Mouse (Mus musculus): Measurements from ENCODE around the gene Prpf38b. TPM values are rescaled to one million over a fixed set of nuclear protein-coding genes. Genes with fewer than 3 reads are reported as not detected.
"Not testable (repeated sequence)": the region's sequence is repeated elsewhere in the genome, so short reads cannot be mapped to it uniquely, and the experiment has no call there.

The Prpf38b gene
- polyA plus RNA-seq, 1 experiment from 2014 or later: 58.1 TPM

DNA sequence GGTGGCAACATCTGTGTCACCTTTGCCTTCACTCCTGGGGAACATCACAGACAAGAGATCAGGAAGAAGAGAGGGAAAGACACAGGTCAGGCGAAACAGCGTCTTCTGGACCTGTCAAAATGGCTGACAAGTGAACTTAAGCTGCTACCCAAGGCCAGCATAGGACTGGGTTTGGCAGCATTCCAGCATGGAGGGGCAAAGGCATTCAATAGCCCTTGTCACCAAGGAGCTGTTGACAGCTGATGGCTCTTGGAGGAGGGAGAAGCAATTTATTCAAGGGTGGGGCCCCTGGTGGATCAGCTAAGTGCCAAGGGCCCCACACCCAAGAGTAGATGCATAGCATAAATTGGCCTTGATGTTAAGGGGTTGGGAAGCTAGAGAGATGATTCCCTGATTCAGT, 32.4 kb downstream of the Prpf38b start:
- Histone ChIP-seq H3K4me3 (no peak overlapping the region), H3K36me3 (no peaks in the 10 kb centered on the region), H3K27me3 (replicated peaks) (no peaks in the 10 kb centered on the region), H3K9me3 (replicated peaks) (no peaks in the 10 kb centered on the region), H3K27ac (no peak overlapping the region), H3K4me2 (no peak overlapping the region), H3K4me1 (peaks cover 20% of the 10 kb centered on the region; the same call in 1 of the 2 replicates), H3K9ac (no peak overlapping the region)
- WGBS (ENCODE audit: insufficient replicate concordance): 91% methylated on average over 2 of the region's 2 CpGs
- ATAC-seq: no peak; the same call in 1 of the 2 replicates

- Histone ChIP-seq H3K4me3 (no peak overlapping the region), H3K4me2 (no peak overlapping the region), H3K9me3 (replicated peaks) (no peaks in the 10 kb centered on the region), H3K36me3 (no peaks in the 10 kb centered on the region), H3K27me3 (replicated peaks) (no peaks in the 10 kb centered on the region), H3K27ac (no peak overlapping the region), H3K4me1 (no peaks in the 10 kb centered on the region), H3K9ac (no peak overlapping the region)
- no peak for ATAC-seq
- 72% methylated on average over 6 of the region's 6 CpGs for WGBS (ENCODE audit: insufficient replicate concordance)
Measured at GRCm38 (mm10) chr3:108870631-108871030, 40.9 kb downstream of the Prpf38b start.

DNA sequence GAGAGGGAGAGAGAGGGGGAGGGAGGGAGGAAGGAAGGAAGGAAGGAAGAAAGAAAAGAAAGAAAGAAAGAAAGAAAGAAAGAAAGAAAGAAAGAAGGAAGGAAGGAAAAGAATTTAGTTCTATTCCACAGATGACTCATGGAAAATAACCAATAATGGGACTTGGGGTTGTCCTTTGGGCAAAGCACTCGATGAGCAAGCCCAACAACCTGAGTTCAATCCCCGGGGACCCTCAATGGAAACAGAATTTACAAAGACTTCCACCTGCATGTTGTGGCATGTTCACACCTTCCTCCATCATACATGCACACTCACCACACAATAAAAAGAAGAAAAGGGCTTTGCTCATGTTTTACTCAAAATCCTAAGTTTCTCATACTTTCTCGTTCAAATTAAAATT, 44.1 kb downstream of the Prpf38b start:
- H3K4me1 ChIP-seq: no peaks in the 10 kb centered on the region
- H3K9me3 ChIP-seq (replicated peaks): no peaks in the 10 kb centered on the region
- H3K27ac ChIP-seq: no peak overlapping the region
- 73% methylated on average over 3 of the region's 3 CpGs for WGBS (ENCODE audit: insufficient replicate concordance)
- H3K4me2 ChIP-seq: no peak overlapping the region
- no peaks in the 10 kb centered on the region for H3K36me3 ChIP-seq
- no peak for ATAC-seq
- no peak overlapping the region for H3K4me3 ChIP-seq
- H3K9ac ChIP-seq: no peak overlapping the region
- H3K27me3 ChIP-seq (replicated peaks): no peaks in the 10 kb centered on the region

- H3K36me3 ChIP-seq: no peaks in the 10 kb centered on the region
- H3K9me3 ChIP-seq (replicated peaks): no peaks in the 10 kb centered on the region
- no peaks in the 10 kb centered on the region for H3K4me1 ChIP-seq
- no peak overlapping the region for H3K4me3 ChIP-seq
- WGBS (ENCODE audit: insufficient replicate concordance): 79% methylated on average over 3 of the region's 3 CpGs
- no peak overlapping the region for H3K4me2 ChIP-seq
- no peaks in the 10 kb centered on the region for H3K27me3 ChIP-seq (replicated peaks)
- no peak overlapping the region for H3K27ac ChIP-seq
- H3K9ac ChIP-seq: no peak overlapping the region
- ATAC-seq: no peak
Measured at GRCm38 (mm10) chr3:108865676-108866075, 45.9 kb downstream of the Prpf38b start.

- Histone ChIP-seq H3K4me1 (no peaks in the 10 kb centered on the region), H3K4me2 (no peak overlapping the region), H3K4me3 (no peak overlapping the region), H3K36me3 (no peaks in the 10 kb centered on the region), H3K9ac (no peak overlapping the region), H3K9me3 (replicated peaks) (no peaks in the 10 kb centered on the region), H3K27me3 (replicated peaks) (no peaks in the 10 kb centered on the region), H3K27ac (no peak overlapping the region)
- ATAC-seq: no peak
- WGBS (ENCODE audit: insufficient replicate concordance): 33% methylated on average over 3 of the region's 3 CpGs
Measured at GRCm38 (mm10) chr3:108865129-108865528, 46.4 kb downstream of the Prpf38b start.

DNA sequence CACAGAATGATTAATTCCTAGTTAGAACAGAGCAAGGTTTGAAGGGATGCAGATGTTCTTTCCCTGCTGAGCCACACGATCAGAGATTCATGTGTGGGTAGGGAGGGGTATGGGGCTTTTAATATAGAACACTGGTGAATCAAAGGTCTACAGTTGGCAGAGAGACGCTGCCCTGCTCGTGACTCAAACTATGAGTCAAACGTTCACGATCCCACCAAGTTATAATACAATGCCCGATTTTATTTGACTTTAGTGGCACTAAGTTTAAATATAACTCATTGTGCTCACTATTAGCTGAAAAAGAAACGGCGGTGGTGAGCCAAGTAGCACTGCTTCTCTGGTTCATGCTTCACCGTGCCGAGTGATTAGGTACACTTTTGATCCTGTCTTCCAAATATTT, 48.4 kb downstream of the Prpf38b start:
- 81% methylated on average over 10 of the region's 10 CpGs for WGBS (ENCODE audit: insufficient replicate concordance)
- H3K9ac ChIP-seq: no peak overlapping the region

DNA sequence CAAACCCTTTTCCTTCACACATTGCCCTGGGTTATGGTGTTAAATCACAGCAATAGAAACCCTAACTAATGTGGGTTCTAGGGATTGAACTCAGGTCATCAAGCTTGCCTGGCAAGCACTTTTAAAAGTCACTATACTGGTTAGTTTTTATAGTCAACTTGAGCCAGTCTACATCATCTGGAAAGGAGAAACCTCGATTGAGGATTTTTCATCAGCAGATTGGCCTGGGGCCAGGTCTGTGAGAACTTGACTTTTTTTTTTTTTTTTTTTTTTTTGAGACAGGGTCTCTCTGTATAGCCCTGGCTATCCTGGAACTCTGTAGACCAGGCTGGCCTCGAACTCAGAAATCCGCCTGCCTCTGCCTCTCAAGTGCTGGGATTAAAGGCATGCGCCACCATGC, 49.2 kb downstream of the Prpf38b start:
- ATAC-seq; H3K4me1 ChIP-seq; H3K4me3 ChIP-seq; H3K9me3 ChIP-seq (replicated peaks); H3K9ac ChIP-seq; H3K27ac ChIP-seq; H3K36me3 ChIP-seq; H3K27me3 ChIP-seq (replicated peaks); H3K4me2 ChIP-seq: not testable (repeated sequence)
- 58% methylated on average over 4 of the region's 4 CpGs for WGBS (ENCODE audit: insufficient replicate concordance)

More for the DNA sequence above, 48.4 kb downstream of the Prpf38b start:
- Histone ChIP-seq H3K4me2 (no peak overlapping the region), H3K27ac (no peak overlapping the region), H3K4me1 (no peaks in the 10 kb centered on the region), H3K36me3 (no peaks in the 10 kb centered on the region), H3K9me3 (replicated peaks) (no peaks in the 10 kb centered on the region), H3K4me3 (no peak overlapping the region), H3K27me3 (replicated peaks) (no peaks in the 10 kb centered on the region)
- ATAC-seq: no peak

DNA sequence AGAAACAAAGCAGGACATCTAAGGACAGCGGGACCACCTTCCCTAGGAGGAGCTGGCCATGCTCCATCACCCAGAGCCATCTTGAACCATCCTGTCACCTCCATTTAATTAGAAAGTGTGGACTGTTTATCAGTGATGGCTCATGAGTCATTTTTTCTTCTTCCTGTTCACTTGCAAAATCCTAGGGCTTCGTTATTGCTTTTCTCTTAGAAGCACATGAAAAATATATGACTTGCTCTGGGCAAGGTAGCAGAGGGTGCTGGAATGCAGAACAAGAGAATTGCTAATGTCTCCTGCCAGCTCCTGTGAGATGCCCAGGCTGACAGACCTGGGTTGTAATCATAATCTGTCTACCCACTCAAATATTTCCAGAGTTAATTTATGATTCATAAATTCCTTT, 50.7 kb downstream of the Prpf38b start:
- Histone ChIP-seq H3K4me3 (no peak overlapping the region), H3K27ac (no peak overlapping the region), H3K4me1 (no peaks in the 10 kb centered on the region), H3K9me3 (replicated peaks) (no peaks in the 10 kb centered on the region), H3K36me3 (no peaks in the 10 kb centered on the region), H3K4me2 (no peak overlapping the region), H3K27me3 (replicated peaks) (no peaks in the 10 kb centered on the region), H3K9ac (no peak overlapping the region)
- 49% methylated on average over 2 of the region's 2 CpGs for WGBS (ENCODE audit: insufficient replicate concordance)
- no peak for ATAC-seq

DNA sequence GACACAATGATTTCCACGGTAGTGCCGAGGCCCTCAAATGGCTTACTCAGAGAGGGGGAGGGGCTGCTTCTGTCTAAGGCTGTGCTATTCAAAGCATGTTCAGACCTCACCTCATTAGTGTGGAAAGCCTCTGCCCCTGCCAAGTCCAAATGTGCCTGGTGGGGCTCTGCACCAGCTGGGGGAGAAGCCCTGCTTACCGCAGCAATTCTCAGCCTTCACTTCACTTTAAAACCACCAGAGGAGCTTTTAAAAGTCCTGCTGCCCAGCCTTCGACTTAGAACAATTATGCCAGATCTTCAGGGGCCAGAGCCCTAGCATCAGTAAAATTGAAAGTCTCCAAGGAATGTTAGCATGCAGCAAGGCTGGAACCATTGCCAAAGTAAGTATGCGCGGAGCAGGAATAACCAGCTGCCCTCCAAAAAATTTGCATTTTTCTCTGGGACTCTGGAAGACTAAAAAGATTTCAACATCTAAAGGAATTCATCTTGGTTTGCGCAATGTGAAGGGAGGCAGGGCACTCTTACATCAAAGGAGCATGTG, 53.2 kb downstream of the Prpf38b start:
- Histone ChIP-seq H3K27ac (no peak overlapping the region), H3K4me2 (no peak overlapping the region), H3K4me3 (no peak overlapping the region), H3K9me3 (replicated peaks) (no peaks in the 10 kb centered on the region), H3K27me3 (replicated peaks) (no peaks in the 10 kb centered on the region), H3K4me1 (no peaks in the 10 kb centered on the region), H3K36me3 (no peaks in the 10 kb centered on the region), H3K9ac (no peak overlapping the region)
- 57% methylated on average over 7 of the region's 7 CpGs for WGBS (ENCODE audit: insufficient replicate concordance)
- no peak for ATAC-seq

- 63% methylated on average over 1 of the region's 1 CpGs for WGBS (ENCODE audit: insufficient replicate concordance)
- Histone ChIP-seq H3K4me1 (no peaks in the 10 kb centered on the region), H3K27me3 (replicated peaks) (no peaks in the 10 kb centered on the region), H3K4me3 (no peak overlapping the region), H3K27ac (no peak overlapping the region), H3K9ac (no peak overlapping the region), H3K36me3 (no peaks in the 10 kb centered on the region), H3K9me3 (replicated peaks) (no peaks in the 10 kb centered on the region), H3K4me2 (no peak overlapping the region)
- no peak for ATAC-seq
Measured at GRCm38 (mm10) chr3:108857714-108858113, 53.8 kb downstream of the Prpf38b start.

DNA sequence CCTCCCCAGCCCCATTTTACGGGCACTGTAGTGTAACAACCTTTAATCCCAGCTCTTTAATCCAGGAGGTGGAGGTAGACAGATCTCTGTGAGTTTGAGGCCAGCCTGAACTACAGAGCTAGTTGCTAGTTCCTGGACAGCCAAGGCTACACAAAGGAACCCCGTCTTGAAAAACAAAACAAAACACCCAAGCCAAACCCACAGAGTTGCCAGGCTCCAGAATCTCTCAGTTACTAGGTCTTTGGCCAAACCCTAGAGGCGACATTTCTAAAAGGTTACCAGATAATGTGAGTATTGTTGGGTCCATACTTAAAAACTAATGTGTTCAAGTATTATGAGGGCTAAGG, 54.4 kb downstream of the Prpf38b start:
- ATAC-seq: no peak
- no peak overlapping the region for H3K4me2 ChIP-seq
- 39% methylated on average over 3 of the region's 3 CpGs for whole genome bisulfite sequencing (ENCODE audit: insufficient replicate concordance)
- no peaks in the 10 kb centered on the region for H3K4me1 ChIP-seq
- H3K36me3 ChIP-seq: no peaks in the 10 kb centered on the region
- no peaks in the 10 kb centered on the region for H3K27me3 ChIP-seq (replicated peaks)
- H3K4me3 ChIP-seq: no peak overlapping the region
- no peak overlapping the region for H3K27ac ChIP-seq
- no peak overlapping the region for H3K9ac ChIP-seq
- no peaks in the 10 kb centered on the region for H3K9me3 ChIP-seq (replicated peaks)

DNA sequence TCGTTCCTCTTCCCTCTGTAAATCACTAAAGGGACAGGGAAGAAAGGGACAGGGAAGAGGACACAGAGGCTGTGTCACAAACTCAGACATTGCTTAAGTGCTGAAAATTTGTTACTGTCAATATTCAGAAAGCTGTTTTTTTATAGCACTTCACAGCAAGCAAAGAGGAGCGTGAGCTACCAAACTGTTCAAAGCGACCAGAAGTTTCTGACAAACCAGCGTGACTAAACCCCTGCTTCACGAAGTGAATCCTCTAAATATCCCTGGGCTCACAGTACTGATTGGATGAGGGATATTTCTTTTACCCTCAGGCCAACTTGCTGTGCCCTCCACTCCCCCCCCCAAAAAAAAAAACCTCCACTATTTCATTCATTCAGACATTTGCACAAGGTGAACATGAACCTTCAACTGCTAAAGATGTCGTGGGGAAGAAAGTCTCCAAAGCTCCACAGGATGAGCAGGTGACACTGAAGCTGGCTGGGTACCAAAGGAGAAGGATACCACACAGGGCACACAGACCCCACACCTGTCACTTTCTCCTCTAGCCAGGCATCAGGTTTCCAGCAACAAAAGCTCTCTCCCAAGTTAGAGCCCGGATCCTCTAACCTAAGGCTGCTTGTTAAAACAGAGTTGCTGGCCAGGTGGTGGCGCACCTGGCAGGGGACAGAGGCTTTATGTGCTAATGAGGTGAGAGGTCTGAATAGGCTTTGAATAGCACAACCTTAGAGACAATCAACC, 55.0 kb downstream of the Prpf38b start:
- Histone ChIP-seq H3K4me3 (no peak overlapping the region), H3K9me3 (replicated peaks) (no peaks in the 10 kb centered on the region), H3K4me2 (no peak overlapping the region), H3K4me1 (no peaks in the 10 kb centered on the region), H3K27me3 (replicated peaks) (no peaks in the 10 kb centered on the region), H3K36me3 (no peaks in the 10 kb centered on the region), H3K9ac (no peak overlapping the region), H3K27ac (no peak overlapping the region)
- WGBS (ENCODE audit: insufficient replicate concordance): 55% methylated on average over 8 of the region's 8 CpGs
- no peak for ATAC-seq

- Histone ChIP-seq H3K27me3 (replicated peaks) (no peaks in the 10 kb centered on the region), H3K9me3 (replicated peaks) (no peaks in the 10 kb centered on the region), H3K9ac (no peak overlapping the region), H3K36me3 (no peaks in the 10 kb centered on the region), H3K27ac (no peak overlapping the region), H3K4me2 (no peak overlapping the region), H3K4me1 (peaks cover 6% of the 10 kb centered on the region; the same call in 1 of the 2 replicates), H3K4me3 (no peak overlapping the region)
- 67% methylated on average over 10 of the region's 10 CpGs for WGBS (ENCODE audit: insufficient replicate concordance)
- no peak for ATAC-seq
Measured at GRCm38 (mm10) chr3:108855864-108856263, 55.7 kb downstream of the Prpf38b start.

All from liver, embryonic 12.5 days (tissue).